Mouse (Mus musculus) liver, adult 2 months (tissue): ENCODE data around the gene Hamp2.

Source experiments
- CTCF ChIP-seq: fragments of 200-500 bp; IDR thresholded peaks from 2 replicates; pipeline ENCODE4 v1.5.1; 2011; ENCODE audit warnings: low read depth, low read length, control low read depth
- POLR2A ChIP-seq: fragments of 200-500 bp; IDR thresholded peaks from 2 replicates; pipeline ENCODE4 v1.6.1; 2011; ENCODE audit warnings: low read length, control low read depth; ENCODE audit not compliant: insufficient read depth; ENCODE audit errors: extremely low read depth

DNA sequence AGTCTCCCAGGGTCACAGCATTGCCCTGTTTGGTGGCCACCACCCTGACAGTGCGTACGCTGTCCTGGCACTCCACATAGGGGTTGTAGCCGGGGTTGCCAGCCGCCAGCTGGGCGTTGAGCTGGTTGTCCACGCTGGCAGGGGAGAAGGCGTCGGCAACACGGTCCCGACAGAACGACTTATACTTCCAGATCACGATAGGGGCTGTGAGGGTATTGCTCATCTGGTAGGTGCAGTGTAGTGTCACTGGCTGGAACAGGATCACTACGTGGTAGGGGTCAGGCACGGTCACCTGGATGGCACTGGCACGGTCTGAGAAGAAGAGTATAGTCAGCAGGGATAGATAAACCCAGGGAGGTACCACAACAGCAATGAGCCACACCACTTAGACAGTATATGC is 47.4 kb upstream of the Hamp2 start:
- TF ChIP-seq POLR2A (no peak), CTCF (no peak)
